Mouse (Mus musculus) MEL (cell line): ENCODE results near the gene Ap4s1. TPM values are rescaled to one million over a fixed set of nuclear protein-coding genes. Genes with fewer than 3 reads are reported as not detected.

ENCODE experiments used
- DNase-seq: peaks from one replicate; pipeline ENCODE4 v3.0.0; 2011; ENCODE audit warnings: low read depth, low spot score
- H3K27ac ChIP-seq: 2 replicates; pipeline ENCODE4 v1.5.1; 2012; ENCODE audit warnings: low read depth, mild to moderate bottlenecking, control low read depth, low read length, moderate library complexity; ENCODE audit not compliant: control insufficient read depth
- H3K27me3 ChIP-seq, 2 experiments: fragments of 150-350 bp in 1 of 2; sonication (generic) in 1 of 2; 2 replicates each; pipeline ENCODE4 v1.6.1; 2012; ENCODE audit warnings: low read length in 2 of 2, mild to moderate bottlenecking in 2 of 2, improper control_type of control experiment in 1 of 2, moderate library complexity in 1 of 2; ENCODE audit not compliant: insufficient read depth in 2 of 2, control insufficient read depth in 1 of 2
- H3K36me3 ChIP-seq, 2 experiments: 2 replicates each; pipeline ENCODE4 v1.6.1; 2012 to 2014; ENCODE audit warnings: low read length in 2 of 2, improper control_type of control experiment in 1 of 2, inconsistent platforms in 1 of 2, mild to moderate bottlenecking in 1 of 2; ENCODE audit not compliant: insufficient read depth in 2 of 2, control insufficient read depth in 1 of 2
- H3K4me1 ChIP-seq, 2 experiments: fragments of 150-350 bp in 1 of 2; sonication (generic) in 1 of 2; 2 replicates each; pipeline ENCODE4 v1.6.1; 2012; ENCODE audit warnings: low read length in 2 of 2, improper control_type of control experiment in 1 of 2, mild to moderate bottlenecking in 1 of 2; ENCODE audit not compliant: insufficient read depth in 2 of 2, control insufficient read depth in 1 of 2
- H3K4me3 ChIP-seq, 2 experiments: fragments of 150-350 bp in 1 of 2; sonication (generic) in 1 of 2; 2 replicates each; pipeline ENCODE4 v1.5.1; 2012; ENCODE audit warnings: low read depth in 2 of 2, low read length in 2 of 2, mild to moderate bottlenecking in 2 of 2, moderate library complexity in 2 of 2, control low read depth in 1 of 2, improper control_type of control experiment in 1 of 2; ENCODE audit not compliant: control insufficient read depth in 1 of 2, insufficient read depth in 1 of 2
- H3K79me2 ChIP-seq: 2 replicates; pipeline ENCODE4 v1.6.1; 2012; ENCODE audit warnings: mild to moderate bottlenecking, low read length, moderate library complexity; ENCODE audit not compliant: control insufficient read depth, poor library complexity, insufficient read depth
- H3K9ac ChIP-seq: 2 replicates; pipeline ENCODE4 v1.6.1; 2012; ENCODE audit warnings: low read depth, mild to moderate bottlenecking, control low read depth, low read length, moderate library complexity; ENCODE audit not compliant: control insufficient read depth, poor library complexity, severe bottlenecking
- H3K9me3 ChIP-seq: fragments of 150-350 bp; sonication (generic); replicated peaks from 2 replicates; pipeline ENCODE4 v1.6.1; 2012; ENCODE audit warnings: mild to moderate bottlenecking, low read length, improper control_type of control experiment, moderate library complexity; ENCODE audit not compliant: insufficient read depth
- BHLHE40 ChIP-seq: IDR thresholded peaks from 2 replicates; pipeline ENCODE4 v1.6.1; 2012; ENCODE audit warnings: low read depth, mild to moderate bottlenecking, inconsistent platforms, low read length, improper control_type of control experiment, borderline replicate concordance
- CHD1 ChIP-seq: IDR thresholded peaks from 2 replicates; pipeline ENCODE4 v1.6.1; 2012; ENCODE audit warnings: low read depth, mild to moderate bottlenecking, inconsistent platforms, low read length, improper control_type of control experiment
- CHD2 ChIP-seq: IDR thresholded peaks from 2 replicates; pipeline ENCODE4 v1.6.1; 2011; ENCODE audit warnings: low read length, improper control_type of control experiment
- CTCF ChIP-seq, 3 experiments: IDR thresholded peaks in 2 of 3; conservative IDR thresholded peaks in 1 of 3; 2 replicates each; pipeline ENCODE4 v1.5.1; 2011 to 2012; ENCODE audit warnings: low read length in 3 of 3, low read depth in 2 of 3, mild to moderate bottlenecking in 2 of 3, improper control_type of control experiment in 1 of 3, inconsistent platforms in 1 of 3, mixed read lengths in 1 of 3, moderate library complexity in 1 of 3; ENCODE audit not compliant: control insufficient read depth in 1 of 3, insufficient read depth in 1 of 3, poor library complexity in 1 of 3, severe bottlenecking in 1 of 3
- GABPA ChIP-seq: IDR thresholded peaks from 2 replicates; pipeline ENCODE4 v1.6.1; 2012; ENCODE audit warnings: low read depth, mild to moderate bottlenecking, inconsistent platforms, low read length, improper control_type of control experiment, moderate library complexity
- MAFK ChIP-seq: IDR thresholded peaks from 2 replicates; pipeline ENCODE4 v1.6.1; 2011; ENCODE audit warnings: low read depth, mild to moderate bottlenecking, low read length, improper control_type of control experiment, borderline replicate concordance
- MAZ ChIP-seq: IDR thresholded peaks from 2 replicates; pipeline ENCODE4 v1.6.1; 2012; ENCODE audit warnings: low read depth, mild to moderate bottlenecking, inconsistent platforms, low read length, improper control_type of control experiment
- MEF2A ChIP-seq: IDR thresholded peaks from 2 replicates; pipeline ENCODE4 v1.6.1; 2014; ENCODE audit warnings: low read depth, mild to moderate bottlenecking, inconsistent platforms, low read length, improper control_type of control experiment; ENCODE audit not compliant: poor library complexity, insufficient replicate concordance, severe bottlenecking; ENCODE audit errors: extremely low read depth
- MYB ChIP-seq: IDR thresholded peaks from 2 replicates; pipeline ENCODE4 v1.6.1; 2011; ENCODE audit warnings: mild to moderate bottlenecking, low read depth, low read length, improper control_type of control experiment
- MYC ChIP-seq: IDR thresholded peaks from 2 replicates; pipeline ENCODE4 v1.6.1; 2011; ENCODE audit warnings: low read depth, mild to moderate bottlenecking, low read length, improper control_type of control experiment, moderate library complexity
- NRF1 ChIP-seq: IDR thresholded peaks from 2 replicates; pipeline ENCODE4 v1.6.1; 2014; ENCODE audit warnings: low read depth, mild to moderate bottlenecking, inconsistent platforms, low read length, improper control_type of control experiment, moderate library complexity; ENCODE audit not compliant: poor library complexity, insufficient read depth, severe bottlenecking
- POLR2A ChIP-seq, 2 experiments: IDR thresholded peaks; 2 replicates each; pipeline ENCODE4 v1.6.1; 2011 to 2012; ENCODE audit warnings: low read length in 2 of 2, mild to moderate bottlenecking in 2 of 2, control low read depth in 1 of 2, improper control_type of control experiment in 1 of 2, low read depth in 1 of 2, moderate library complexity in 1 of 2; ENCODE audit not compliant: control insufficient read depth in 1 of 2, insufficient read depth in 1 of 2, poor library complexity in 1 of 2
- RAD21 ChIP-seq: IDR thresholded peaks from 2 replicates; pipeline ENCODE4 v1.6.1; 2011; ENCODE audit warnings: mild to moderate bottlenecking, low read depth, low read length, improper control_type of control experiment
- RCOR1 ChIP-seq: IDR thresholded peaks from 2 replicates; pipeline ENCODE4 v1.6.1; 2012; ENCODE audit warnings: low read depth, mild to moderate bottlenecking, inconsistent platforms, low read length, improper control_type of control experiment
- SIN3A ChIP-seq: IDR thresholded peaks from 2 replicates; pipeline ENCODE4 v1.6.1; 2012; ENCODE audit warnings: low read length, improper control_type of control experiment, inconsistent platforms
- SMC3 ChIP-seq: IDR thresholded peaks from 2 replicates; pipeline ENCODE4 v1.6.1; 2011; ENCODE audit warnings: low read depth, low read length, improper control_type of control experiment
- TAL1 ChIP-seq: IDR thresholded peaks from 2 replicates; pipeline ENCODE4 v1.6.1; 2012; ENCODE audit warnings: mild to moderate bottlenecking, inconsistent platforms, low read length, moderate library complexity, mixed read lengths
- ZC3H11A ChIP-seq: IDR thresholded peaks from 2 replicates; pipeline ENCODE4 v1.6.1; 2012; ENCODE audit warnings: low read depth, mild to moderate bottlenecking, inconsistent platforms, low read length, improper control_type of control experiment
- ZKSCAN1 ChIP-seq: IDR thresholded peaks from 2 replicates; pipeline ENCODE4 v1.6.1; 2012; ENCODE audit warnings: low read depth, mild to moderate bottlenecking, inconsistent platforms, low read length, improper control_type of control experiment, moderate library complexity
- ZMIZ1 ChIP-seq: IDR thresholded peaks from 2 replicates; pipeline ENCODE4 v1.6.1; 2012; ENCODE audit warnings: low read depth, mild to moderate bottlenecking, inconsistent platforms, low read length, improper control_type of control experiment, moderate library complexity
- ZNF384 ChIP-seq: IDR thresholded peaks from 2 replicates; pipeline ENCODE4 v1.6.1; 2012; ENCODE audit warnings: low read depth, mild to moderate bottlenecking, inconsistent platforms, low read length, improper control_type of control experiment
- polyA plus RNA-seq, 2 experiments: library from polyadenylated mRNA; stranded (reverse) in 1 of 2; unstranded in 1 of 2; fragments of >175 nt in 1 of 2; fragments of >200 nt in 1 of 2; gene quantifications; 2 replicates each; pipeline versions ENCODE4 v1.2.1 to v1.2.4; 2012; ENCODE audit warnings: low replicate concordance in 2 of 2, low read depth in 1 of 2; ENCODE audit not compliant: insufficient read length in 2 of 2, insufficient read depth in 1 of 2, missing spikeins in 1 of 2
- total RNA-seq: library from RNA; depleted of rRNA; stranded (reverse); fragments of 300-350 nt; gene quantifications from 2 replicates; pipeline ENCODE4 v1.2.3, GENCODE M21; 2012

The Ap4s1 gene
- total and polyA plus RNA-seq, 3 experiments, result 9.0 to 13.3 TPM; not detected in 1

GRCm38 (mm10) chr12:51671231-51671891 lies 19.5 kb upstream of the Ap4s1 start:
- H3K9ac ChIP-seq, result no peak overlapping the region
- peaks cover 0 to 4% of the 10 kb centered on the region in 2 experiments; a peak in 2 of 4 replicates for H3K4me1 ChIP-seq

DNA sequence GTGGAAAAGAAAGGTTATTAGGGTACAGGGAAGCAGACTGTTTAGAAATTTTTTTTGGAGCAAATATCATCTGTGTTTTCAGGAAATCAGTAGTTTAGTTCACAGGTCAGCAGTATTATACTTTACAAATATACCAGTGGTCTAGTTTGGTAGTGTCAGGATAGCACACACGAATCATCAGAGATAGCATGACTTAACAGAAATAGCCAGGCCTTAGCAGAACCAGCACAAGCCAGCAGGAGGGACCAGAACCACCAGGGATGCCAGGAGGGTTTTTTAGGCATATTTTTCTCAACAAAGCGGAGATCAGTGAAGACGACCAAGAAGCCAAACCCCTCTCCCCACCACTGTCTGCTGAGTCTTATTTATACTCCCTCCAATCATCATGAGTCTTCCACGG lies 17.6 kb upstream of the Ap4s1 start:
- H3K9ac ChIP-seq, result no peak overlapping the region
- no peaks in the 10 kb centered on the region for H3K9me3 ChIP-seq
- peaks cover 66% of the 10 kb centered on the region for H3K79me2 ChIP-seq
- DNase-seq, result no peak
- no peaks in the 10 kb centered on the region for H3K27me3 ChIP-seq
- no peak overlapping the region for H3K27ac ChIP-seq
- no peak overlapping the region for H3K4me3 ChIP-seq
- TF ChIP-seq ZKSCAN1 (no peak), CHD1 (no peak), RCOR1 (no peak), TAL1 (no peak), CHD2 (no peak), MYB (no peak), CTCF (IDR thresholded peaks at IDR 0.05 in 2 of 3, conservative IDR thresholded peaks at IDR 0.05 in 1 of 3; ENCODE audit: control insufficient read depth in 1 of 3, insufficient read depth in 1 of 3, low read depth in 2 of 3, low read length in 3 of 3, poor library complexity in 1 of 3, severe bottlenecking in 1 of 3) (no peak), ZC3H11A (no peak), ZMIZ1 (no peak), MYC (no peak), GABPA (no peak), MAFK (no peak), ZNF384 (no peak), SIN3A (no peak), MAZ (no peak)
- H3K4me1 ChIP-seq, result peaks cover 0 to 7% of the 10 kb centered on the region in 2 experiments; a peak in 2 of 4 replicates
- peaks cover 0 to 26% of the 10 kb centered on the region in 2 experiments; a peak in 2 of 4 replicates for H3K36me3 ChIP-seq

More at GRCm38 (mm10) chr12:51671231-51671891, 19.5 kb upstream of the Ap4s1 start:
- Histone ChIP-seq H3K9me3 (no peaks in the 10 kb centered on the region), H3K27ac (no peak overlapping the region), H3K4me3 (no peak overlapping the region), H3K27me3 (no peaks in the 10 kb centered on the region), H3K36me3 (peaks cover 0 to 19% of the 10 kb centered on the region in 2 experiments; a peak in 2 of 4 replicates), H3K79me2 (peaks cover 69% of the 10 kb centered on the region)
- TF ChIP-seq GABPA (no peak), CTCF (IDR thresholded peaks at IDR 0.05 in 2 of 3, conservative IDR thresholded peaks at IDR 0.05 in 1 of 3; ENCODE audit: control insufficient read depth in 1 of 3, insufficient read depth in 1 of 3, low read depth in 2 of 3, low read length in 3 of 3, poor library complexity in 1 of 3, severe bottlenecking in 1 of 3) (no peak), BHLHE40 (no peak), POLR2A (IDR thresholded peaks at IDR 0.05; ENCODE audit: control insufficient read depth in 1 of 2, insufficient read depth in 1 of 2, low read depth in 1 of 2, low read length in 2 of 2, poor library complexity in 1 of 2) (no peak), CHD2 (no peak), RAD21 (no peak), SMC3 (no peak), NRF1 (no peak), ZNF384 (no peak), MEF2A (no peak), MAFK (no peak), TAL1 (no peak)
- DNase-seq, result no peak
